Mouse (Mus musculus) natural killer cell, adult 2 months (primary cell): ENCODE measurements around the gene Cercam.

Experiments
- DNase-seq, 2 experiments: peaks; one replicate each; pipeline ENCODE4 v3.0.0; 2022; ENCODE audit warnings: low spot score in 2 of 2

Cercam gene

DNA sequence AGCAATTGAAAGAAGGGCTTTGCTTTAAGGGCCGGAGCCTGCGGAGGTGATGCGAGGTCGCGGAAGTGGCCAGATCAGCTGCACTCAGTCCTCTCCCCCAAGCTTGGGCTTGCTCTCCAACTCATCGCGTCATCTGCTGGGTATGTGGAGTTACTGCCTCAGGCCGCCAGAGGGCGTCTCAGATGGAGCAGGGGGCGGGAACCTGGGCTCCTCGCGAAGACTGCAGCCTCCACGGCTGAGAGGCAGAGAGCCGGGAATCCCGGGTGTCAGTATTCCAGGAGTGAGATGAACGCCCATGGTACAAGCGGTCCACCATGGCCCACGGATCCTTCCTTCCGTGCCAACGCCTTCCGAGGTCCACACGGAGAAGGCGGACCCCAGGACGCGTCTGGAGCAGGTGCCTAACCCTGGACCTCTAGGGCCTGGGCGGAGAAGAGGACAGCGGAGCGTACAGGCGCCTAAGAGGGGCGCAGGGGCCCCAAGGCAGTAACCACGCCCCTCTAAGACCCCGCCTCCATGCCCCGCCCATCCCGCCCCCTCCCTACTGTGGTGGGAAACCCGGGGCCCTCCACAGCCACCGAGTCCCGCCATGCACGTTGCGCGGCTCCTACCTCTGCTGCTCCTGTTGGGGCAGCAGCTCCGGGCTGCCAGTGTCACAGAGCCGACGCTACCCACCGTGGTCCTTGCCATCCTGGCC, at the start of gene Cercam:
TSS of gene Cercam (plus strand) at position 216 of the 697 bp plus-strand sequence.
- peak; percentile 85 for DNase-seq

DNA sequence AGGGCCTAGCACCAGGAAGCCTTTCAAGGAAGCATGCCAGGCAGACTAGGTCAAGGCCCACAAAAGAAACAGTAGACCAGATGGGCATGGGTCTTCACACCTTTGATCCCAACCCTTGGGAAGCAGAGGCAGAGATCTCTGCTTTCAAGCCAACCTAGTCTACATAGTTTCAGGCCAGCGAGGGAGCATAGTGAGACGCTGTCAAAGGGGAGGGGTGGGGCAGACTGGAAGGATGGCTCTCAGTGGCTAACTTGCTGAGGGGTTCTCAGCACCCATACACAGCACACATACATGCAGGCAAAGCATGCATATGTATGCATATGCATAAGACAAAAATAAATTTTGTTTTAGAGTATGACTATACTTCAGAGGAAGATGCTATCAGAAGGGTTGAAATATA, 49.6 kb upstream of the Cercam start:
- DNase-seq: no peak

DNA sequence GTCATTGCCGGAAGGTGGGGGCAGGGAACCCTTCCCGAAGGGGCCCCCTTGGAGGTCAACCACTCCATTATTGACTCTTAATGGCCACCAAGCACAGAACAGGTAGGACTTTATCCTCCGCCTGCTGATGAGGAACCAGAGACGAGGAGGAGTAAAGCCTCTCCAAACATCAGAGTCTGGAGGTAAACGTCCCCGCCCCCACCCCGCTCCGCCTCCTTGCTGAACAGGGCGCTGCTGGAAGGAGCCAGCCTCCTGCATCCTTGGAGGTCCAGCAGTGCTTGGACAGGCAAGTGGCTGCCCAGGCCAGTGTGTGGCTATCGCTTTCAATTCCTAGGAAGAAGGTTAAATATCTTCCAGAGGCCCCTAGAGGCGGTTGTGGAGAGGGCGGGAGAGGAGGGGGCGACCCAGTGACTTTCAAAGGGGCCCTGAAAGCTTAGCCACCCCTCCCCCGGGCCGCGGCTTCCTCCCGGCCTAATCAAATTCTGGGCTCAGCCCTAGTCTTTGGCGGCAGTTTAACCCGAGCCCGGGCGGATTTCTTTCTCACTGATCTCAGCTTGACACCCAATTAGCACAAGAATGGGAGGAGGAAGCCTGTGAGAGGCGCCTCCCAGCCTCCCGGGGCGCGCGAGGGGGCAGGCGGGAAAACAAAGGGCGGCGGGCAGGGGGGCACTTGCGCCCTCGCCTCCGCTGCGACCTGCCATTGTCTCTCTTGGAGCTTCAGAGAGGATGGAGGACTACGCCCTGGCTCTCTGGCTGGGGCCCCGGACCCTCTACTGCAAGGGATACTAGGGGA, 48.7 kb upstream of the Cercam start, which contains the start of gene Urm1:
TSS of gene Urm1 (plus strand) at position 51 of the 793 bp plus-strand sequence.
- peak; percentile 22 to 23 for DNase-seq

DNA sequence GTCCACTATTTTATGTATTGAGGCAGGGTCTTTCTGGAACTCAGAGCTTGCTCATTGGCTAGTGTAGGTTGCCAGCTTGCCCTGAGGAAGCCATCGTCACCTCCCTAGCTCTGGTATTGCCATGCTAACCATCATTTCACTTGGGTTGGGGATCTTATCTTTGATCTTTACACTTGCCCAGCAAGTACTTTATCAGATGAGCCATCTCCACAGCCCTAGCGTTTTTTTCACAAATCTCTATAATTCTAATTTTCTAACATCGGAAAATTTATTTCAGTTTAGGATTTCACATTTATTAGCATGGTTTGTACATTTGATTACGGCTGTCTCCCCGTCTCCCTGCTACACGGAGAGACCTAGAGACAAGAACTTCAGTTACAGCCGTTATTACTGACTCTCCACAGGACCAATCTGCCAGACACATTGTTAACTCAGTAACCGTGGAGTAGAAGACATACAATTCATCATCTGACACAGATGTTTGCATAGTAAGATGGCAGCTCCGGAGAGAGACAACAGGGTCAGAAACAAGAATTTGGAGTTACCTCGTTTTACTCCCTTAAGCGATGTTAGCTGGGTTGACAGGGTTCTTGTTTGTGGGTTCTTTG, 42.5 kb upstream of the Cercam start:
- DNase-seq: no peak

DNA sequence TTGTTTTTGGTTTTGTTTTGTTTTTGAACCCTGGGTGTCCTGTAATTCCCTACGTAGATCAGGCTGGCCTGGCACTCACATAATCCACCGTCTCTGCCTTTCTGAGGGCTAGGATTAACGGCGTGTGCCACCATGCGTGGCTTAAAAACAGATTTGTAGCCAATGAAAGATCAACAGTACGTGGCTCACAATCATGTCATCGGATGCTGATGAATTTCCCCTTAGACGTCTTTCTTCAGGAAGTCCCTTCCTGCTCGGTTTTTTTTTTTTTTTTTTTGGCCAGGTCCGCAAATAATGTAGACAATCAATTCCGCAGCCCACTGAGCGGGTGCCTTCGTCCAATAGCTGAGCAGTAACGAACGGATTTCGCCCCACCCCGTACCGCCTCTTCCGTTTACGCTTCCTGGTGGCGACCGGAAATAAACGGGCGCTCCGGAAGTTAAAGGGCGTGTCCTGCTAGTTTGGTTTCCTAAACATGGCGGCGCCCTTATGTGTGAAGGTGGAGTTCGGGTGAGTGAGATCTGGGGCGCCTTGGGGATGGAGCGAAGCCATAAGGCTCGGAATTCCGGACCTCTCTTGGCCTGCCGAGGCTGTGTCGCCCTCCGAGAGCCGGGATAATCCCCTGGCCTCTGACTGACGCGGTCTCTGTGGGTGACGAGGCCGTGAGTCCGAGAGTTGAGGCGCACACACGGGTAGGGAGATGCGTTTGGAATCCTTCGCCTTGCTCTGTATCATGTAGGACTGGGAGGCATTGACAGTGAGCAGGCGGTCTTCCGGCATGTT, 41.8 kb upstream of the Cercam start:
- DNase-seq: peak; percentile 95 to 97

DNA sequence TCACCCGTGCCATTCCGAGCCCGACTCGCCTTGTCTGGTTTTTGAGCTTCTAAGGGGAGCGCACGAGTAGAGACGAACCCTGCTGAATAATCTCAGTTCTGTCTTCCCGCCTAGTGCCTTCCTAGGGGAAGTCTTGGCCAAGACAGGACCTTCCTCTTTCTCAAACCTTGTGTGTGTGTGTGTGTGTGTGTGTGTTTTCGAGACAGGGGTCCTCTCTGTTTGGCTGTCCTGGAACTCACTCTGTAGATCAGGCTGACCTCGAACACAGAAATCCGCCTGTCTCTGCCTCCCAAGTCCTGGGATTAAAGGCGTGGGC, 41.3 kb upstream of the Cercam start:
- no peak for DNase-seq

DNA sequence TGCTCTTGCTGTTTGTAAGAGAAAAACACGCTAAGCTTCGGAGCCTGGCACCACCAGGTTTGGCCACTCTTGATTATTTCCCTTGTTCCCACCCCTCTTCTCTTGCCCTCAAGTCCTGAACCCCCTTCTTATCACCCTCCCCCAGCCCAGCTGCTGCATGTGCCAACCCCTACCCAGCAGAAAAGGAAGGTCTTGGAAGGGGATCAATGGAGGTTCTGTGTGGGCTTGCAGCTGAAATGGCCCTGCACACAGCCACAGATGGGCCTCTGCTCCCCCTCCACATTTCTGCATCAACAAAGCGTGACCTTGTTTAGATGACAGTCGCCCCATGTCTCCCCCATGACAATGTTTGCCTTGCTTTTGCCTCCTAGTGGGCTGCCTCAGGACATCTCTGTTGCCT, 37.9 kb upstream of the Cercam start:
- DNase-seq: no peak

DNA sequence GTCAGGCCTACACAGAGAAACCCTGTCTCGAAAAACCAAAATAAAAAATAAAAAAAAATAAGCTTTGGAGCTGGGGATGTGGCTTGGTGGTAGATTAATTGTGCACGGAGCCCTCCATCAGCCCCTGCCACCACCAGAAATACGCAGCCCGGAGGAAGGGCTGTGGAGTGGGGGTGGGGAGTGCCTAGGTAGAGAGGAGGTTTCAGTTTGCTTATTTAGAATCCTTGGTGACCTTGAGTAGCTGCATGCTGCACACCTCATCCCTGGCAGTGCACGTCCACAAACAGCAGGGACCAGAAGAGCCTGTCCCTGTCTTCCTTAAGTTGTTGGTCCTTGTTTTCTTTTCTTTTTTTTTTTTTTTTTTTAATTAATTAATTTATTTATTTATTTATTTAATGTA, 35.2 kb upstream of the Cercam start:
- DNase-seq: no peak

DNA sequence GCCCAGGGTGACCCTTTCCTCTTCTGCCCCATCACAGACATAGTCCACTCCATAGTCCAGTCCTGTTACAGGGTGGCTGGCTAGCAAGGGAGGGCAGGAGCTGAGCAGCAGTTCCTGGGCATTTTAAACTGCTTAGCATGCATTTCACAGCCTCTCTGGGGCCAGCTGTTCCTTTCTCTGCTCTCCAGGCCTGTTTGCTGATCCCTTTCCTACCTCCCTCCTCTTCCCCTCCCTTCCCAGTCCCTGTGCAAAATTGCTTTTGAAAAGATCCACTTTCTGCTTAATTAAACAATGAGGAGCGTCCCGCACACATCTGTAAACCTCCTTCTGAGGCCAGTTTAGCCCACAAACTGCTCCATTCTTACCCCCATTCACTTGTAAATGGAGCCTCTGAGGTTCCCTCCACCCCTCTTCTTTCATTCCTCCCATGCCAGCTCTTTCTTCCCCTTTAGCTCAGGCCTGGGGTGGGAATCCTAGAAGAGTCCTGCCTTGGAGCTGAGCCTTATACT, 33.5 kb upstream of the Cercam start:
- DNase-seq: no peak

DNA sequence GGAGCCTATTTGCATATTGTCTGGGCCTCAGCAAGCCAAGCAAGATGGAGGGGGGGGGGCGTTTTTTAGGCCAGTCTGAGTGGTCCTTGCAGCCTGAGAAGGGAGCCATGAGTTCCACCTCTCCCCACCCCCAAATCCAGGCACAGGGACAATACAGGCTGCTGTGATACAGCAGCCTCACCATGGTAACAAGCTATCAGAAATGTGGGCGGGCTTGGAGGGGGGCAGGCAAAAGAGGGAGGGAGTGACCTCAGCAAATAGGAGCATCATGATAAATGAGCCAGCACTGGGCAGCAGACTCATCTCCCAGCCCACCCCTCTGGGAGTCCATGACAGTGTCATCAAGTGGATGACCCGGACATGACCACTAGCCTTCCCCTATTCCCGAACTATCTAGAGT, 29.5 kb upstream of the Cercam start:
- DNase-seq: no peak

DNA sequence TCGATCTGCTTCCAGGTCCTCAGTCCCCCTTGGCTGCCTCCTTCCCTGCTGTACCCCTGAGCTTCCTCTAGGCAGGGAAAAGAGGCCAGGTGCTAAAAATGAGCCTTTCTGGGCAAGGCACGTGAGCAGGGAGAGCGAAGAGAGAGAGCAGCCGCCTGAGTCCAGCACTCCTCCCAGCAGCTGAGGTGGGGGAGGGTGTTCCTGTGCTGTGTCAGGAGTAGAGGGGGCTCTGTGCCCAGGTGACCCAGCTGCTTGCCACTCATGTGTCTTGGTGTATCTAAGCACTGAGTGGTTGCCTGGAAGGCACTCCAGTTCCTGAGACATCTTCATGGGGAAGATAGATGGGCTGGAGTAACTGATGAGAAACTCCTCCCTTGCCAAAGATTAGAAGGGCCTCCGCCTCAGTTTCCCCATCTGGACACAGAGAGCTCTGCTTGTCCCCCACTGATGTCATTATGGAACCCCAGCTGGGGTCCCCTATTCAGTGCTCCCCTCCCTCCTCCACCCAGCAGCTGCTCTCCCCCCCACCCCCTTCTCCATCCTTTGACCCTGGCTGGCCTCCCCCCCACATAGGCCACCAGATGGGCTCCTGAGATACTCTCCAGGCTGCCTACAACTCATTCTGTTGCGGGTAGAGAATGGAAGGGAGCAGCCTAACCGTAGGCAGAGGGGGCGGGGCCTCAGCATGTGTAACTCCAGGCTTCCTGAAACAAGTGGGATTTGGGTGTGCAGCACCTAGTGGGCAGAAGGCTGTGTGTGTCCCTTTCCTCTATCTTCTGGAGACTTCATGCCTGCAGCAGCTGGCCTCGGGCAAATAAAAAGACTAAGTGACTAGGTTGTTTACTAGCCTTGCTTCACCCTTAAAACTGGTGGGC, 25.5 kb upstream of the Cercam start:
- DNase-seq: no peak

DNA sequence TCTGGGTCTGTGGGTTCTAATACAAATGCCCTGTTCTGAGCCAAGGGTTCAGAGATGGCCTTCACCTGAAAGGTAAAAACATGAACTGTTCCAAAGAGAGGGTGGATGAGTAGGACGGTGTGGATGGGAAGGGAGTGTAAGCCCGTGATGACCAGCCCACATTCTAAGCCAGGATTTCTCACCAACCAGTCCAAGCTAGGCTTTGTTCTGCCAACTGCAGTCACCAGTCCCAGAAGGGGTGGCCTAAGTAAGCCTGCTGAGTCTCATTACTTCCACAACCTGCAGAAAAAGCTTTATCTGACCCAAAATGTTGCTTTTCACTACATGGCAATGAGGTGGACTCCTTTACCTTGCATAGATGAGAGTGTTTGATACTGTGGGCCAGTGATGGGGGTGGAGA, 24.8 kb upstream of the Cercam start:
- DNase-seq: no peak

DNA sequence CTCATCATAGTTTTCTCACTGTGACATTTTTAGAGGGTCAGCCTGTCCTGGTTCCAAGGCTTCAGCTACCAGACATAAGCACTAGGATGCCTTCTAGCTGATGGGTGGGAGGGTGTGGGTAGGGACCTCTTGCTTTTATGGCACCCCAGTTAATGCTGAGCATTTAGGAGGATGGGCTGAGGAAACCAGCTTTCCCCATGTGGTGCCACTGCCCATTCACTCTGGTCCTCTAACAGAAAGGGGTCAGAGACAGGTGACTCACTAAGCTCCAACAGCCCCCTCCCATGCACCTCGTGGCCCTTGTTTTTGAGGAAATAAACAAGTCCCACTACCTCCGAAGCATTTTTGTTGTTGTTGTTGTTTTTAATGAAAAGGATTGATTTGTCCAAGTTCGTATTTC, 24.3 kb upstream of the Cercam start:
- no peak for DNase-seq

DNA sequence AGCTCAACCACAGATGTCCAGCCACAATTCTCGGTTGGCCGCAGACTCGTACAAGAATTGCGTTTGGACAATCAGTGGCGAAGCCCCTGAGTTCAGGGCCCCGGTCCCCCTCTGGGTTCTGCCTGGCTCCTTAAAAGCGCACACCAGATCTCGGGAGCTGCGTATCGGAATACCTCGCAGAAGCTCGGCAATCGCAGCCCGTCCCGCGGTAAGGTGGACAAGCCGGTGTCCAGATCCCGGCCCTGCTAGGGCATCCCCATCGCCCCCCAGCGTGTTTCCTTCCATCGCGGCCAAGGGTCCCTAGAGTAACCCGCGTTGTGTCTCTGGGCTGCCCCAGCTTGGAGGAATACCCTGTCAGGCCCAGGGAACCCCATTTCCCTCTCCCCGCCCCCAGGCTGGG, 23.3 kb upstream of the Cercam start:
- DNase-seq: no peak

DNA sequence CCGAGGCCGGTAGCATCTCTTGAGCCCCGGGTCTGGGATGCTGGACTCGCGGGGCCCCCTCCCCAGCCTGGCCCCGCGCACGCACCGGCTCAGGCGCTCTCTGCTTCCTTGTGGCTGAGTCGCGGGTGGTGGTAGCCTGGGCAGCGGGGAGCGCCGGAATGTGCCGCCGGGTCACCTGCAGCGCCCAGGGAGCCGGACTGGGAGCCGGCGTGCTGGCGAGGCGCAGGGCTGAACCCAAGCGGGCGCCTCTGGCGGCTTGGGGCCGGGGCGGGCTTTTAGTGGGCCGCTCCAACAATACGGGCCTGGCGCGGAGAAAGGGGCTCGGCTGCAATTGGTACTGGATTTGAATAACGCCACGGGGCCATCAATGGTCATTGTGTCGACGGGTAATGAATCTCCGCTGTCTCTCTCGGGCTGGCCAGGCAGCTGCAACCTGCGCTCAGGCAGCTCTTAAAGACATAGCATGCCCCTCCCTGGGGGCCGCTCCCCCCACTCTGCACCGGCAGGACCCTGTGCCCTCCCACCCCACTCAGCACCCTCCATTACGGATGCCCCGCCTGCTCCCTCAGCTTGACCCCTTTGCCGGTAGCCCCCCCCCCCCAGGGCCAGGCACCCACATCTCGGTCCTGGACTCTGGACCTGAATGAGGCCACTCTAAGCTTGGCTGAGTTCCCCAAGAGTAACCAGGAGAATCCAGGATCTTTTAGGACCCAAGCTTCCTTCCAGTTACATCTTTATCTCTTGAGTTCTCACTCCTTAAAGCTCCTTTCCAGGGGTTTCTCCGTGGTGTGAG, 22.7 kb upstream of the Cercam start:
- DNase-seq: no peak

DNA sequence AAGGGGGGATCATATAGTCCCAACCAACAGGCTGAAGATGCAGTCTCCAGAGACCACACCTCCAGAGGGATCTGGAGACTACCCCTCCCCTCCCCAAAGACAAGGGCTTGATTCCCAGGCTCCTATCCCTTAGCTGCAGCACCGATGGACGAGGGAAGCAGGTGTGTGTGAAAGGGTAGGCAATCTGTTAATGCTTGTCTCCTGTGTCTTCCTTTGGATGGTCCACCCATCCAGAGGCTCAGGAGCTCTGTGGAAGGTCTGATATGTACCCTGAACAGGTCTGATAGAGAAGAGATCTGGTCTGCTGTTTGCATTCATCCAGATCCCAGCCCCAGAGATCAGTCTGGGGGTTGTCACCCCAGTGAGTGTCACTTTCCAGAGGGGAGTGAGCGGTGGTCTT, 22.1 kb upstream of the Cercam start:
- DNase-seq: no peak

DNA sequence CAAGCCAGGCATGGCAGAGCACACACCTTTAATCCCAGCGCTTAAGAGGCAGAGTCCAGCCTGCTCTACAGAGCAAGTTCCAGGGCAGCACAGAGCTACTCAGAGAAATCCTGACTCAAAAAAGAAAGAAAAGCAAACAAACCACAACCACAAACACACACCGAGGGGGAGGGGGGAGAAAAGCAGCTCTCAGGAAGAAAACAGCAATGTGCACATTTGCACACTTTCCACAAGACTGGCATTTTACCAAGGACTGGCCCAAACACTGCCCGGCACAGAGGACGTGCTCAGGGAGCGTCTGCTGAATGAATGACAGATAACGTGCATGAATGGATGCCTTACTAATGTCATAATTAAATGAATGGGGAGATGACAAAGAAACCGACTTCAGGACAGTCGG, 19.9 kb upstream of the Cercam start:
- DNase-seq: no peak

DNA sequence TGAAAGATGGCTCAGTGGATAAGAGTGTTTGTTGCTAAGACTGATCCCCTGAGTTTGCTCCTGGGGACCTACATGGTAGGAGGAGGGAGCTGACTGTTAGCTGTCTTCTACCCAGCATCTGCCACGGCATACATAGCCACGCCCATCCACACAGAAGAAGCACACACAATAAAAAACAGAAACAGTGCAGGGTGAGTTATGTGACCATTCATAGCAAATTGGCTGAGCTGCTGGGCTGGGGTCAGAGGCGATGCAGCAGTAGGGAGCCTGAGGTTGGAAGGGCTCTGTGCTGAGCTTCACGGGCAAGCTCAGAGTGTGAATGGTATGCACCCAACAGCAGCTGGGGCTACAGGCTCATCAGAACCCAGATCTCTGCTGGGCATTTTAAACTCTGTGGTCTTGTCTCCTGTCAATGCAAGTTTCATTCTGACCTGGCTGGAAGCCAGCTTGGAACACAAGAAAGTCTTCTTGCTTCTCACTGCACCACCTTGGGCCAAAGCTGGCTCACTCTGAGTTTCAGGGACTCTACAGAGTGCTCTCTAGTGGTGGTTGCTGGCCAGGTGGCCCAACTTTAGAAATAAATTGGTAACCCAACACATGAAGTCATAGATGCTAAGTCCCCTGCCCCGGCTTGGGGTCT, 19.0 kb upstream of the Cercam start:
- no peak for DNase-seq

DNA sequence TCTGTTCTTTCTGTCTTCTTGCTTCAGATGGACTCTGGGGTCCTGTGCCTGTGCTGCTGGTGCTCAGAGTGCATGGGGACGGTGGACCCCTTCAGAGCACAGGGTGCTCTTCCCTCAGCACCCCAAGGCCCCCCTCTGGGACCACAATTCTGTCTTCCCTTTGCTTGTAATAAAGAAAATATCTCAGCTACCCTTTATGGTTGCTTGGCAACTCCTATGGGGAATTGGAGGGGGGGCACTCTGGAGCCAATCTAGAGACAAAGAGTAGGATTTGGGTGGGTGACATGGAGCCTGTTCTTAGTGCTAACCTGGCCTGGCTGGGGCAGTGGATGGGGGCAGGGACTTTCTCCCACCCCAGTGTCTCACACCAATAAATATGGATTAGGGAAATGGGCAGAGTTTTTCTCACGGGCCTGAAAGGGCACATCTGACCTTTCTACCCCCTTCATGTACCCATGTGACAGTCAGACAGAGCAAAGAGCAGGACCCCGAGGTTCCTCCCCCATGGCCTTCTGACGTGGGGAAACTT, 15.9 kb upstream of the Cercam start:
- no peak for DNase-seq

DNA sequence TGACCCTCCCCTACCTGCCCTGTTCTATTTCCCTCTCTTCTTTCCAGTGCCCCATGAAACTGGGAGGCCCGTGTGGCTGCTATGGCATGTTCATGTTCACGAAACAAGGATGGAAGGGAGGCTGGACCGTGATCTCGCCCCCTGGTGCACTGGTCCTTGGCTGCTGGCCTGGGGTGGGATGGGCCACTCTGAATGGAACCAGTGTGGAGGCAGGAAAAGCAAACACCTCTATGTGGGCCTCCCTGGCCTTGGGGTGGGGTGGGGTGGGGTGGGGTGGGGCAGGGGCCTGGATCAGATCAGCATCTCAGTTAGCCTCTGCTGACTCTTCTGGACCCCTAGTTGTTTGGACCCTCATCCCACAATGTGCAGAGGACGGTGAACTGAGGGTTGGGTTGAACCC, 15.2 kb upstream of the Cercam start:
- DNase-seq: no peak
